Mouse (Mus musculus): ENCODE results near the gene Edf1. TPM values are rescaled to one million over a fixed set of nuclear protein-coding genes. Genes with fewer than 3 reads are reported as not detected.

Edf1 gene
- polyA plus RNA-seq, 1 experiment, result 350 TPM

- H3K4me3 ChIP-seq (replicated peaks; ENCODE audit: insufficient read depth, low read depth, low read length), result no peak overlapping the region
- no peaks in the 10 kb centered on the region for H3K27me3 ChIP-seq (ENCODE audit: control insufficient read depth, insufficient read depth, low read length)
- no peak for DNase-seq
- TF ChIP-seq POLR2A (IDR thresholded peaks at IDR 0.05; ENCODE audit: borderline replicate concordance, insufficient read depth, low read length), result no peak
- no peak for TF ChIP-seq CTCF (IDR thresholded peaks at IDR 0.05; ENCODE audit: borderline replicate concordance, insufficient read depth, low read depth, low read length)
- no peak overlapping the region for H3K27ac ChIP-seq (ENCODE audit: insufficient read depth, low read length)
- peaks cover 22% of the 10 kb centered on the region for H3K4me1 ChIP-seq (ENCODE audit: control insufficient read depth, insufficient read depth, low read length)
- 90% methylated on average over 8 of the region's 8 CpGs for WGBS
Observed at GRCm38 (mm10) chr2:25588227-25588907, 30.7 kb downstream of the Edf1 start.

- Histone ChIP-seq H3K27ac (ENCODE audit: insufficient read depth, low read length) (no peak overlapping the region), H3K4me1 (ENCODE audit: control insufficient read depth, insufficient read depth, low read length) (no peaks in the 10 kb centered on the region), H3K27me3 (ENCODE audit: control insufficient read depth, insufficient read depth, low read length) (no peaks in the 10 kb centered on the region), H3K4me3 (replicated peaks; ENCODE audit: insufficient read depth, low read depth, low read length) (no peak overlapping the region)
- TF ChIP-seq POLR2A (IDR thresholded peaks at IDR 0.05; ENCODE audit: borderline replicate concordance, insufficient read depth, low read length), result no peak
- peak; percentile 65; the same call in 1 of the 2 replicates for TF ChIP-seq CTCF (IDR thresholded peaks at IDR 0.05; ENCODE audit: borderline replicate concordance, insufficient read depth, low read depth, low read length)
- 57% methylated on average over 2 of the region's 2 CpGs for WGBS
- peak; percentile 49 to 50 for DNase-seq
Observed at GRCm38 (mm10) chr2:25591863-25592262, 34.2 kb downstream of the Edf1 start.

- no peak overlapping the region for H3K27ac ChIP-seq (ENCODE audit: insufficient read depth, low read length)
- no peak for DNase-seq
- peaks cover 5% of the 10 kb centered on the region for H3K4me1 ChIP-seq (ENCODE audit: control insufficient read depth, insufficient read depth, low read length)
- no peaks in the 10 kb centered on the region for H3K27me3 ChIP-seq (ENCODE audit: control insufficient read depth, insufficient read depth, low read length)
- TF ChIP-seq CTCF (IDR thresholded peaks at IDR 0.05; ENCODE audit: borderline replicate concordance, insufficient read depth, low read depth, low read length) (no peak), POLR2A (IDR thresholded peaks at IDR 0.05; ENCODE audit: borderline replicate concordance, insufficient read depth, low read length) (no peak)
- WGBS, result 97% methylated on average over 5 of the region's 5 CpGs
- H3K4me3 ChIP-seq (replicated peaks; ENCODE audit: insufficient read depth, low read depth, low read length), result no peak overlapping the region
Observed at GRCm38 (mm10) chr2:25596765-25597510, 39.3 kb downstream of the Edf1 start.

GRCm38 (mm10) chr2:25598749-25599148, 41.1 kb downstream of the Edf1 start:
- Histone ChIP-seq H3K27me3 (ENCODE audit: control insufficient read depth, insufficient read depth, low read length) (no peaks in the 10 kb centered on the region), H3K4me3 (replicated peaks; ENCODE audit: insufficient read depth, low read depth, low read length) (no peak overlapping the region), H3K4me1 (ENCODE audit: control insufficient read depth, insufficient read depth, low read length) (peaks cover 16% of the 10 kb centered on the region), H3K27ac (ENCODE audit: insufficient read depth, low read length) (no peak overlapping the region)
- no peak for DNase-seq
- 97% methylated on average over 1 of the region's 1 CpGs for WGBS
- TF ChIP-seq CTCF (IDR thresholded peaks at IDR 0.05; ENCODE audit: borderline replicate concordance, insufficient read depth, low read depth, low read length) (no peak), POLR2A (IDR thresholded peaks at IDR 0.05; ENCODE audit: borderline replicate concordance, insufficient read depth, low read length) (no peak)

GRCm38 (mm10) chr2:25600037-25600436, 42.4 kb downstream of the Edf1 start:
- no peak overlapping the region for H3K27ac ChIP-seq (ENCODE audit: insufficient read depth, low read length)
- H3K4me1 ChIP-seq (ENCODE audit: control insufficient read depth, insufficient read depth, low read length), result peaks cover 16% of the 10 kb centered on the region
- no peak for TF ChIP-seq POLR2A (IDR thresholded peaks at IDR 0.05; ENCODE audit: borderline replicate concordance, insufficient read depth, low read length)
- no peak for TF ChIP-seq CTCF (IDR thresholded peaks at IDR 0.05; ENCODE audit: borderline replicate concordance, insufficient read depth, low read depth, low read length)
- WGBS, result 49% methylated on average over 2 of the region's 2 CpGs
- no peak for DNase-seq
- H3K27me3 ChIP-seq (ENCODE audit: control insufficient read depth, insufficient read depth, low read length), result no peaks in the 10 kb centered on the region
- no peak overlapping the region for H3K4me3 ChIP-seq (replicated peaks; ENCODE audit: insufficient read depth, low read depth, low read length)

- 14% methylated on average over 5 of the region's 5 CpGs for WGBS
Observed at GRCm38 (mm10) chr2:25602526-25602925, 44.9 kb downstream of the Edf1 start.

GRCm38 (mm10) chr2:25607761-25608622, 50.3 kb downstream of the Edf1 start, which contains the start of gene Rabl6:
Gene Rabl6, minus strand, starts transcription at chr2:25608521.
- WGBS, result under 1% methylated on average over 74 of the region's 80 CpGs
- Histone ChIP-seq H3K27me3 (ENCODE audit: control insufficient read depth, insufficient read depth, low read length) (no peaks in the 10 kb centered on the region), H3K4me3 (replicated peaks; ENCODE audit: insufficient read depth, low read depth, low read length) (peak within 1 kb of the TSS; percentile 95), H3K27ac (ENCODE audit: insufficient read depth, low read length) (peak within 1 kb of the TSS; percentile 97), H3K4me1 (ENCODE audit: control insufficient read depth, insufficient read depth, low read length) (peaks cover 2% of the 10 kb centered on the region)
- TF ChIP-seq POLR2A (IDR thresholded peaks at IDR 0.05; ENCODE audit: borderline replicate concordance, insufficient read depth, low read length) (peak; percentile 74; the same call in 1 of the 2 replicates), CTCF (IDR thresholded peaks at IDR 0.05; ENCODE audit: borderline replicate concordance, insufficient read depth, low read depth, low read length) (no peak)
- peak; percentile 92 to 94 for DNase-seq

More at GRCm38 (mm10) chr2:25602526-25602925, 44.9 kb downstream of the Edf1 start:
- no peak overlapping the region for H3K4me3 ChIP-seq (replicated peaks; ENCODE audit: insufficient read depth, low read depth, low read length)
- H3K4me1 ChIP-seq (ENCODE audit: control insufficient read depth, insufficient read depth, low read length), result peaks cover 16% of the 10 kb centered on the region
- peak overlapping the region; percentile 2; the same call in 1 of the 2 replicates for H3K27ac ChIP-seq (ENCODE audit: insufficient read depth, low read length)
- DNase-seq, result peak; percentile 50 to 55
- no peak for TF ChIP-seq CTCF (IDR thresholded peaks at IDR 0.05; ENCODE audit: borderline replicate concordance, insufficient read depth, low read depth, low read length)
- no peak for TF ChIP-seq POLR2A (IDR thresholded peaks at IDR 0.05; ENCODE audit: borderline replicate concordance, insufficient read depth, low read length)
- H3K27me3 ChIP-seq (ENCODE audit: control insufficient read depth, insufficient read depth, low read length), result no peaks in the 10 kb centered on the region
